Mouse (Mus musculus): ENCODE results near the gene Atrn.

Gene Atrn

GRCm38 (mm10) chr2:131040854-131041825, 134.8 kb downstream of the Atrn start:
- no peak for DNase-seq (ENCODE audit: low spot score)

- DNase-seq (ENCODE audit: low spot score), result no peak
Observed at GRCm38 (mm10) chr2:131042988-131043387, 136.7 kb downstream of the Atrn start, which contains the start of gene Gfra4. Gene Gfra4 (minus strand): TSS chr2:131043088.

- DNase-seq (ENCODE audit: low spot score), result no peak
Observed at GRCm38 (mm10) chr2:131044354-131044852, 138.1 kb downstream of the Atrn start.

DNA sequence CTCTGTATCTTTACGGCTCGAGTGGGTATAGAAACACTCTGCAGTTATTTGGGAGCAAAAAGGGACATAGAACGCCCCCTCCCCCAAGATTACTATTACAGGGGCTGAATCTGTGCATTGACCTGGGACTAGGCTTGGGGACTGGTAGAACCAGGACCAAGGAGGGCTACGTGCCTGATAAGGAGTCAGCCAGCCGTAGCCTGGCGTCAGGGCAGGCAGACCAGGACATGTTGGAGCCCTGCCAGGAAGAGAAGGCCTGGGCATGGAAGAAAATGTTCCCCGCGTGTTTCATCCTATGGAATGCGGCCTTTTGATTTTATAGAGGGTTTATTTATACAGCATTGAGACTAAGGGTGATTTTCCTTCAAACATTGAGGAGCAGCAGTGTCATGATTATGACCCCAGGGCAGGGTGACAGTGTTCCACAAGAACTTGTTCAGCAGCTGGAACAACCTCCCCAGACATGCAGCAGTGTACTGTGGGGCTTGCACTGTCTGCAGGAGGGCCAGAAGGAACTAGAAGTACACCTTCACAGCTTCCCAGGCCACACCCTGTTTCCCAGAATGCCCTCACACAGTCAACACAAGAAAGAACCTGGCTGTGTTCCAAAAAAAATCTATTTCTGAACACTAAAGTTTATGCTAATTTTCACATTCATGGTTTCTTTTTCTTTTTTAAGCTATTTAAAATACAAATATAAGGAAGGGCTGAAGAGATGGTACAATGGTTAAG, 138.9 kb downstream of the Atrn start:
- peak; percentile 33 for DNase-seq (ENCODE audit: low spot score)

DNA sequence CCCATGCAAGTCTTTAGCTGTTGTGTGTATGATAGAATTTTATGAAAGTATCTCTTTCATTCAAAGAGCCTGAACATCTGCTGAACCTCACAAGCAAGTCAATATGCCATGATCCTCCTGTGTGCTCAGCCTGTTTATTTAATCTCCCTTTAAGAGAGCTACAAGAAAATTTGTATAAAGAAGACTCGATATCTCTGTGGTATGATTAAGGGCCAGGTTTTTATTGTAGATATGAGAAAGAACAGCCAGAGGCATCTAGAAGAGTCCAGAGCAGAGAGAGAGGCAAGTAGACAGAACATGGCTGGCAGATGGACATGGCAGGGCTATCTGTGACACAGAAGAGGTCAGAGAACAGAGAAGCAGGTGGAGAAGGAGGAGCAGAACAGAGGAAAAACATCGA, 139.7 kb downstream of the Atrn start:
- DNase-seq (ENCODE audit: low spot score), result no peak

GRCm38 (mm10) chr2:131052043-131052442, 145.7 kb downstream of the Atrn start:
- DNase-seq (ENCODE audit: low spot score), result no peak

DNA sequence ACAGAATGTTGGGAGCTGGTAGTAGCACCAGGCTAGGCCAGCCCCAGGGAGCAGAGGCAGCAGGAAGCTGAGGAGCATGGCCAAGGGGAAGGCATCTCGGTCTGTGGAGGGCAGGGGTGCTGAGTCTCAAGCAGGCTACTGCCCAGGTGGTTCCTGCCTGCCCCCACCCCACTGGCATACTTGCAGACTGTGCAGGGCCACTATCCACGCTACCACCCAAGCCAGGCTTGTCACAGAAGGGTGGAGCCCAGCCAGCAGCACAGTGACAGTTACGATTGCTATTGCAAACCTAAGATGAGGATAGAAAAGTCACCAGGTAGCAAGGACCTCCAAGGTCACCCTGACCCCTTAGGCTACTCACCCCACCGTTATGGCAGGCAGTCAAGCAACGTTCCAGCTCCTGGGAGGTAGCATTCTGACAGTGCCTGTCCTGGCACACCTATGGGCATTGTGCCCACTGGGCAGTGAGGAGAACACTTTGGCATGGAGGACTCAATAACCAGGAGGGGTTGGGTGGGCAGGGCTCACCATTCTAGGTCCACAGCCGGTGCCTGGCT, 146.6 kb downstream of the Atrn start:
- no peak for DNase-seq (ENCODE audit: low spot score)

DNA sequence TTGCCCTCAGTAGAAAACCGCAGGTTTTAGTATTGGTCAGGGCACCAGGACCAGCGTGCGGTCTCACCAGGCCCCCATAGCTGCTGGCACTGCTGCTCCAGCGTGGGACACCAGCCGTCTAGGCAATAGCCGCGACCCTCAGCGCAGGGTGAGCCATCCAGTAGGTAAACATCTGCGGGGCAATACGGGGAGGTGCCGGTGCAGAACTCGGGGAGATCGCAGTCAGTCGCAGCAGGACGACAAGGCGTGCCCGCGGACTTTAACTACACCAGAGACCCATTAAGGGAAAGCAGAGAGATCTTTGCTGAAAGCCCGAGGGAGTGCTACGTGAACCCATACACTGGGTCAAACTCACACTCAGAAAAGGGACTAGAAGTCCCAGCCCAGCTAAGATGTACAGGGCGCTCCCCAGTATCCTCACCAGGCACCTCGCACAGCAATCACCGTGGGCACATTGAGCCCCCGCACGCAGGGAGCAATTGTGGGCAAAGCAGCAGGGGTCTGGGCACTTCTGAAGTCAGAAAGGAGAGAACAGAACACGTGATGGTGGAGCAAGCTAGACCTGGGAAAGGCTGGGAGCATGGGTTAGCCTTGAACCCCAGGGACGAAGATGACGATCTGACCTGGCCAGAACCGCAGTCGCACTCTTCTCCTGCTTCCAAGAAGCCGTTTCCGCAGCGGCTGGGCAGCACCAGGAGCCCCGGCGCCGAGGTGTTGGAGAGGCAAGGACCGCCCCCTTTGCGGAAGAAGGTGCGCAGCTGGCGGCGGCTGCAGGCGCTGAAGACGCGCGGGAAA, 147.8 kb downstream of the Atrn start:
- DNase-seq (ENCODE audit: low spot score), result no peak

GRCm38 (mm10) chr2:131054646-131055264, 148.5 kb downstream of the Atrn start:
- DNase-seq (ENCODE audit: low spot score), result no peak

- no peak for DNase-seq (ENCODE audit: low spot score)
Observed at GRCm38 (mm10) chr2:131055631-131056030, 149.3 kb downstream of the Atrn start.

GRCm38 (mm10) chr2:131056191-131056590, 149.9 kb downstream of the Atrn start:
- peak; percentile 43 for DNase-seq (ENCODE audit: low spot score)

GRCm38 (mm10) chr2:131058672-131059071, 152.4 kb downstream of the Atrn start:
- DNase-seq (ENCODE audit: low spot score), result no peak

DNA sequence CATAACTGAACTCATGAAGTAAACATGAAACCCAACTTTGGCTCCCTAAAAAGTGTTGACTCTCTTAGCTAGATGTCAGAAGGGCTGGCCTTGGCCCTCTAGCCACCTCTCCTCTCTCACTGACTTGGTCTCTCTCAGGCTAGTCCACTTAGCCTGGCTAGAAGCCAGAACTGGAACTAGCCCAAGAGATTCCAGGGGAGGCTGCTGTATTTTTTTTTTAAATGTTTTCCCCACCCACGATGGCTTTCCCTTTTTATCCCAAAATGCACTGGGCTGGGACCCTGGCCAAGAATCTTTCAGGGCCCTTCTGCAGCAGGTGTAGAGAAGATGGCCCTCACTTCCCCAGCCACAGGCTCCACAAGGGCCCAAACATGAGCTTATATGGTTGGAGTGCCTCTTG, 153.1 kb downstream of the Atrn start:
- peak; percentile 97 for DNase-seq (ENCODE audit: low spot score)

- peak; percentile 92 for DNase-seq (ENCODE audit: low spot score)
Observed at GRCm38 (mm10) chr2:131059781-131060540, 153.7 kb downstream of the Atrn start.

DNA sequence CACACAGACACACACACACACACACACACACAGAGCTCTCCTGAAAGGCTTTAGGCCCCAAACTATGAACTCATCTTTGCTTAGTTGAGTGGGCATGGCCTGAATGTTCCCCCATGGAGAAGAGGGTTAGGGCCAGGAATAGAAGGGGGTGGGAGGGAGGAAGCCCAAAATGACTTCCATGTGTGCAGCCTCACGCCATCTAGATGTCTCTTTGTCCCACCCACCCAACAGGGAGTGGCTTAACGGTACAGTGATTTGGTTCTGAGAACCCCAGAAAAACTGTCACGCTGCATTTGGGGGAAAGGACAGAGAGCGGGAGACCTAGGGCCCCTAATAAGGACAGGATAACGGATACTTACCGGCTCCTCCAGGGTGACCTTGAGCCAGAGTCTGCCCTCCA, 154.5 kb downstream of the Atrn start:
- peak; percentile 26 for DNase-seq (ENCODE audit: low spot score)

GRCm38 (mm10) chr2:131061607-131062006, 155.3 kb downstream of the Atrn start:
- no peak for DNase-seq (ENCODE audit: low spot score)

GRCm38 (mm10) chr2:131063404-131063864, 157.1 kb downstream of the Atrn start, which contains the start of gene Adam33:
Gene Adam33 (minus strand): TSS chr2:131063814.
- no peak for DNase-seq (ENCODE audit: low spot score)

- DNase-seq (ENCODE audit: low spot score), result no peak
Observed at GRCm38 (mm10) chr2:131066342-131066741, 160.0 kb downstream of the Atrn start.

DNA sequence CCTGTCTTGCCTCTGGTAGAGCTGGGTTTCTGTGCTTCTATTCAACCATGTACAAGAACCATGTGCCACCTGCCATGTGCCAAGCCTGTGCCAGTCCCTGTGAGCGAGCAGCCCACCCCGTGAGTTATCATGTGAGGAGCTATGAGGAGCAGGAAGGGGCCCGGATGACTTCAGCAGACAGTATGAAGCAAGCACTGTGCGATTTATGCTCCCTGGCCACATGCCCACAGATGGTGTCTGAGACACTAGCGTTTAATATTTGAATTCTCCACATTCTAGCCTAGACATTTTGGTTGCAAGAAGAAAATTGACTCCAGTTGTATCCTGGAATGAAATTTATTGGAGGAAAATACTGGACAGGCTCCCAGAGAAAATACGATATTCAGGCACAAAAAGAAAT, 161.2 kb downstream of the Atrn start:
- DNase-seq (ENCODE audit: low spot score), result peak; percentile 57

DNA sequence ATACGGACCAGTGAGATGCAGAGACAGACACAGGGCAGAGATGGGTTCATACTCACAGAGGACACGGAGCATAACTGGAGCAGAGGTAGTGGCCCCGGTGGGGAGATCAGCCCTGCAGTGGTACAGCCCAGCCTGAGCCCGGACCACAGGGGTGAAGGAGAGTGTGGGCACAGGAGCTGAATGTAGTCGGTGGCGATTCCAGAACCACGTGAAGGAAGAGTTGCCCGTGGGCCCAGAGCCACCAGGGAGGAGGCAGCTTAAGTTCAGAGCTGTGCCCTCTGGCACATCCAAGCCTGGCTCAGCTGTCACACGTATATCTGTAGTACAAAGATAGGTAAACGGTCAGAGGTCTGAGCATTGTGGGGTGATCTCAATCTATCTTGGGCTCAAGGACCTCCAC, 166.2 kb downstream of the Atrn start:
- DNase-seq (ENCODE audit: low spot score), result no peak
